Comparison of ENCODE assay signal across 27 mouse cellular contexts in the genomic region with DNA sequence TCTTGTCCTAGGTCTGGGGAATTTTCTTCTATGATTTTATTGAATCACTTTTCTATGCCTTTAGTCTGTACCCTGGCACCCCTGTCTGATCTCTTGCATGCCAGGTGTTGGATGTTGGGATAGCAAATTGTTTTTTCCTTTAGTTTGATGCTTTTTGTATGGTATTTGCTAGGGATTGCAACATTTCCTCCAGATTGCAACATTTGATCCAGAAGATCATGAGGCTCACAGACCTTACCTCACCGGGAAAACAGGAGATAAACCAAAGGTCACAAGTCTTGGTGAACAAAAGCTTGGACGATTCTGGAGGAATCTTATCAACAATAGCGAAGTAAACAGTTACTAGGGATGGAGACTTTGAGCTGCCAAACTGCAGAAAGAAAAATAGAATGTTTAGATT. TPM values are rescaled to one million over a fixed set of nuclear protein-coding genes. Genes with fewer than 3 reads are reported as not detected.
A peak's percentile ranks its signal among the peaks of the same experiment; 100 is the strongest.
DNase-seq lines count a peak whose midpoint lies in the region; ATAC-seq and TF ChIP-seq lines count a peak whose summit lies in the region.
"Had no signal": no experiment of that assay in that cellular context is flagged by ENCODE, and none has a peak within 500 bp of the region (broad histone marks: within the 10 kb centered on the region; RNA-seq: fewer than 3 reads in every experiment).

No protein-coding gene starts in this region.

- H3K4me1 ChIP-seq in liver, postnatal 0 days (ENCODE audit: insufficient read depth), result no peaks in the 10 kb centered on the region
- H3K4me1 ChIP-seq in liver, embryonic 11.5 days (replicated peaks; ENCODE audit: control insufficient read depth, insufficient read depth, low read length), result no peaks in the 10 kb centered on the region
- H3K4me1 ChIP-seq in lung, postnatal 0 days (ENCODE audit: insufficient read depth, low read depth, low read length), result no peaks in the 10 kb centered on the region
- H3K4me1 ChIP-seq: embryonic facial prominence, embryonic 10.5 days; embryonic facial prominence, embryonic 12.5 days; forebrain, embryonic 13.5 days; forebrain, embryonic 15.5 days had no signal

- H3K36me3 ChIP-seq in liver, postnatal 0 days (replicated peaks; ENCODE audit: insufficient read depth, low read length), result no peaks in the 10 kb centered on the region
- H3K36me3 ChIP-seq in liver, embryonic 11.5 days (ENCODE audit: control insufficient read depth, insufficient read depth, low read length), result no peaks in the 10 kb centered on the region
- H3K36me3 ChIP-seq in lung, postnatal 0 days (ENCODE audit: insufficient read depth, low read length), result no peaks in the 10 kb centered on the region
- H3K36me3 ChIP-seq: embryonic facial prominence, embryonic 10.5 days; embryonic facial prominence, embryonic 12.5 days; forebrain, embryonic 15.5 days; G1E had no signal

- no peak for DNase-seq in liver, postnatal 0 days
- DNase-seq in liver, embryonic 11.5 days (ENCODE audit: low spot score), result no peak
- peak; percentile 5 for DNase-seq in adipocyte (ENCODE audit: low spot score)
- DNase-seq in yolk sac, embryonic 10.5 days (ENCODE audit: low spot score), result peak; percentile 60
- DNase-seq in lung, postnatal 0 days (ENCODE audit: low spot score), result no peak
- DNase-seq in adrenal gland, postnatal 25 days, result no peak
- DNase-seq: adrenal gland, adult 2 months; adrenal gland, postnatal 10 days; adrenal gland, postnatal 36 days; B cell, adult 2 months; cerebellum, adult 11-12 months; cerebellum, adult 2 months; cerebellum, adult 9-10 months; cerebellum, postnatal 10 days; cerebellum, postnatal 25 days; forebrain, postnatal 0 days had no signal

- TF ChIP-seq EP300 in liver, postnatal 0 days (IDR thresholded peaks at IDR 0.05; ENCODE audit: low read depth), result no peak
- TF ChIP-seq EP300 in lung, postnatal 0 days (IDR thresholded peaks at IDR 0.05), result no peak

- ATAC-seq in liver, postnatal 0 days, result 0 out of 2 replicates have a peak, but pooled peaks have one; percentile 51
- ATAC-seq in liver, embryonic 11.5 days (replicated peaks; ENCODE audit: low FRiP score), result no peak
- ATAC-seq in lung, postnatal 0 days, result no peak
- ATAC-seq: activated CD4-positive, CD25-positive, alpha-beta regulatory T cell, adult 4 months; CD4-positive, CD25-positive, alpha-beta regulatory T cell, adult 4 months; forebrain, embryonic 13.5 days; forebrain, embryonic 15.5 days; forebrain, postnatal 0 days; Patski had no signal

- H3K4me2 ChIP-seq in liver, postnatal 0 days (ENCODE audit: low read depth, low read length), result no peak overlapping the region
- H3K4me2 ChIP-seq in liver, embryonic 11.5 days, result no peak overlapping the region
- no peak overlapping the region for H3K4me2 ChIP-seq in lung, postnatal 0 days (replicated peaks; ENCODE audit: low read depth, low read length)
- H3K4me2 ChIP-seq: embryonic facial prominence, embryonic 12.5 days; forebrain, embryonic 13.5 days; forebrain, embryonic 15.5 days had no signal

- no peaks in the 10 kb centered on the region for H3K27me3 ChIP-seq in liver, postnatal 0 days (ENCODE audit: insufficient read depth, low read length)
- no peaks in the 10 kb centered on the region for H3K27me3 ChIP-seq in liver, embryonic 11.5 days (replicated peaks; ENCODE audit: control insufficient read depth, insufficient read depth, low read length)
- H3K27me3 ChIP-seq in lung, postnatal 0 days (replicated peaks; ENCODE audit: insufficient read depth, low read length), result no peaks in the 10 kb centered on the region
- H3K27me3 ChIP-seq: CH12.LX; embryonic facial prominence, embryonic 12.5 days; forebrain, embryonic 13.5 days; forebrain, embryonic 15.5 days had no signal

- H3K27ac ChIP-seq in liver, postnatal 0 days (ENCODE audit: low read depth), result no peak overlapping the region
- H3K27ac ChIP-seq in liver, embryonic 11.5 days (ENCODE audit: low read depth, low read length), result no peak overlapping the region
- H3K27ac ChIP-seq in lung, postnatal 0 days (ENCODE audit: low read length), result no peak overlapping the region
- H3K27ac ChIP-seq: embryonic facial prominence, embryonic 10.5 days; embryonic facial prominence, embryonic 12.5 days; forebrain, embryonic 13.5 days; forebrain, embryonic 15.5 days had no signal

- no peak overlapping the region for H3K4me3 ChIP-seq in liver, postnatal 0 days (ENCODE audit: low read depth, low read length)
- no peak overlapping the region for H3K4me3 ChIP-seq in liver, embryonic 11.5 days (ENCODE audit: low read depth, low read length)
- no peak overlapping the region for H3K4me3 ChIP-seq in lung, postnatal 0 days (ENCODE audit: low read depth, low read length)
- H3K4me3 ChIP-seq: embryonic facial prominence, embryonic 10.5 days; embryonic facial prominence, embryonic 12.5 days; forebrain, embryonic 13.5 days; forebrain, embryonic 15.5 days had no signal

- no peak overlapping the region for H3K9ac ChIP-seq in liver, postnatal 0 days (replicated peaks)
- no peak overlapping the region for H3K9ac ChIP-seq in liver, embryonic 11.5 days (ENCODE audit: low read depth, low read length)
- H3K9ac ChIP-seq in lung, postnatal 0 days (replicated peaks; ENCODE audit: low read depth), result no peak overlapping the region
- H3K9ac ChIP-seq: embryonic facial prominence, embryonic 12.5 days; forebrain, embryonic 13.5 days; forebrain, embryonic 15.5 days; forebrain, postnatal 0 days had no signal

- TF ChIP-seq CTCF in liver, postnatal 0 days (IDR thresholded peaks at IDR 0.05; ENCODE audit: low read depth), result no peak
- TF ChIP-seq CTCF in lung, postnatal 0 days (IDR thresholded peaks at IDR 0.05), result no peak

- no peaks in the 10 kb centered on the region for H3K9me3 ChIP-seq in liver, postnatal 0 days (ENCODE audit: low read length)
- H3K9me3 ChIP-seq in liver, embryonic 11.5 days (ENCODE audit: control insufficient read depth, low read length), result no peaks in the 10 kb centered on the region
- H3K9me3 ChIP-seq in lung, postnatal 0 days (ENCODE audit: low read length), result no peaks in the 10 kb centered on the region
- H3K9me3 ChIP-seq: embryonic facial prominence, embryonic 10.5 days; embryonic facial prominence, embryonic 12.5 days; forebrain, embryonic 13.5 days; forebrain, embryonic 15.5 days; G1E had no signal

- WGBS in liver, postnatal 0 days (ENCODE audit: insufficient replicate concordance), result 49% methylated on average over 3 of the region's 3 CpGs
- WGBS in liver, embryonic 11.5 days, result 46% methylated on average over 3 of the region's 3 CpGs
- WGBS in lung, postnatal 0 days, result 27% methylated on average over 3 of the region's 3 CpGs

RNA-seq across cellular contexts. Expression of gene Taf7l, which starts 5.4 kb away (rescaled TPM):
- polyA plus RNA-seq in liver, postnatal 0 days (2015; fragmentation: Nextera tagmentation; extraction: Ambion mirVana), result not detected in 2 replicates
- not detected in 2 replicates for polyA plus RNA-seq in liver, embryonic 11.5 days (2014; fragmentation: Nextera tagmentation; extraction: Ambion mirVana)
- not detected in 2 replicates for polyA plus RNA-seq in lung, postnatal 0 days (2015; fragmentation: Nextera tagmentation; extraction: Ambion mirVana)
- total RNA-seq in adrenal gland, postnatal 25 days (2021), result not detected in 2 replicates
- total RNA-seq: adrenal gland, adult 2 months; adrenal gland, postnatal 10 days; adrenal gland, postnatal 36 days; CH12.LX; forebrain, postnatal 0 days; G1E had no signal
- polyA plus RNA-seq: activated CD4-positive, CD25-positive, alpha-beta regulatory T cell, adult 4 months; adrenal gland, adult 2 months; CD4-positive, CD25-positive, alpha-beta regulatory T cell, adult 4 months; cortical plate, adult 2 months; embryonic facial prominence, embryonic 14.5 days; forebrain, embryonic 13.5 days; forebrain, embryonic 15.5 days; G1E; Patski had no signal

RNA-seq across cellular contexts. Expression of gene Timm8a1, which starts 59.9 kb away (rescaled TPM):
- polyA plus RNA-seq in liver, postnatal 0 days (2015; fragmentation: Nextera tagmentation; extraction: Ambion mirVana), result 106 and 115 TPM in 2 replicates
- polyA plus RNA-seq in liver, embryonic 11.5 days (2014; fragmentation: Nextera tagmentation; extraction: Ambion mirVana), result 194 and 200 TPM in 2 replicates
- polyA plus RNA-seq in lung, postnatal 0 days (2015; fragmentation: Nextera tagmentation; extraction: Ambion mirVana), result 24.7 and 24.9 TPM in 2 replicates
- total RNA-seq in adrenal gland, postnatal 25 days (2021), result 30.7 and 34.1 TPM in 2 replicates

Comparison
In these comparisons a context has a peak if more than half of its experiments do, and no peak if none do; other contexts are left out.
1. DNase-seq: peak in adipocyte (single experiment) and yolk sac, embryonic 10.5 days (single experiment); none in liver, postnatal 0 days (single experiment), liver, embryonic 11.5 days (single experiment), lung, postnatal 0 days (single experiment) and adrenal gland, postnatal 25 days (single experiment).